Mouse (Mus musculus): Measurements from ENCODE around the gene Pcdh17. TPM values are rescaled to one million over a fixed set of nuclear protein-coding genes. Genes with fewer than 3 reads are reported as not detected.

The Pcdh17 gene
- 1.5 and 3.4 TPM in 2 replicates for polyA plus RNA-seq (2016; fragmentation: Nextera tagmentation; extraction: Ambion mirVana)

- H3K4me1 ChIP-seq, result peaks cover 18% of the 10 kb centered on the region
- H3K9me3 ChIP-seq, result no peaks in the 10 kb centered on the region
- peak; percentile 96 for DNase-seq (ENCODE audit: low spot score)
- H3K27ac ChIP-seq, result peak within 1 kb of the TSS; percentile 79
- WGBS, result under 1% methylated on average over 31 of the region's 31 CpGs
- H3K4me3 ChIP-seq, result peak within 1 kb of the TSS; percentile 68
- peaks cover 26% of the 10 kb centered on the region for H3K27me3 ChIP-seq (ENCODE audit: insufficient read depth, poor library complexity, severe bottlenecking)
- H3K36me3 ChIP-seq, result no peaks in the 10 kb centered on the region
These were observed at the start of gene Pcdh17 for GRCm38 (mm10) chr14:84443288-84443686. Gene Pcdh17, plus strand, starts transcription at chr14:84443563.

- H3K4me1 ChIP-seq, result no peaks in the 10 kb centered on the region
- H3K27me3 ChIP-seq (ENCODE audit: insufficient read depth, poor library complexity, severe bottlenecking), result no peaks in the 10 kb centered on the region
- no peaks in the 10 kb centered on the region for H3K36me3 ChIP-seq
- H3K9me3 ChIP-seq, result no peaks in the 10 kb centered on the region
- WGBS, result 62% methylated on average over 1 of the region's 1 CpGs
- H3K27ac ChIP-seq, result no peak overlapping the region
- no peak for DNase-seq (ENCODE audit: low spot score)
- no peak overlapping the region for H3K4me3 ChIP-seq
These were observed 46.2 kb upstream of the Pcdh17 start for GRCm38 (mm10) chr14:84397137-84397536.

DNA sequence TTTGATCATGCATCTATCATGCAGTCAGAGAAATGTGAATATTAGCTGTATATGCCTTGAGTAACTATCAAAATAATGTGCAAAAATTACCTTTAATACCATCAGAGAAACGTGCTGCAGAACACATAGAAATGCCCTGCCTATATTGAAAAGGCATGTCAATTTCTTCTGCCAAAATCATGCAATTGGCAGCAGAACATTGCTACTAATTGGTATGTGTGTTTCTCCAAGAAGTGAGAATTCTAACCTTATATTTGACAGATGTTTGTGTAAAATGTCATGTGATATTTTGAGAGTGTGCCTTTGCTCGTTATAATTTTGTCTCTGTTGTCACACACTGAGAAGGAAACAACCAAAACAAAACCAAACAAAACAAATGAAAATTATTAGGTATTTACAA is 18.6 kb upstream of the Pcdh17 start:
- no peaks in the 10 kb centered on the region for H3K4me1 ChIP-seq
- H3K9me3 ChIP-seq, result no peaks in the 10 kb centered on the region
- H3K27me3 ChIP-seq (ENCODE audit: insufficient read depth, poor library complexity, severe bottlenecking), result no peaks in the 10 kb centered on the region
- 77% methylated on average over 2 of the region's 2 CpGs for WGBS
- no peak overlapping the region for H3K27ac ChIP-seq
- H3K36me3 ChIP-seq, result no peaks in the 10 kb centered on the region
- H3K4me3 ChIP-seq, result no peak overlapping the region
- DNase-seq (ENCODE audit: low spot score), result no peak

GRCm38 (mm10) chr14:84426616-84427015 is 16.7 kb upstream of the Pcdh17 start:
- Histone ChIP-seq H3K4me3 (no peak overlapping the region), H3K36me3 (no peaks in the 10 kb centered on the region), H3K27me3 (ENCODE audit: insufficient read depth, poor library complexity, severe bottlenecking) (no peaks in the 10 kb centered on the region), H3K4me1 (no peaks in the 10 kb centered on the region), H3K9me3 (no peaks in the 10 kb centered on the region), H3K27ac (no peak overlapping the region)
- DNase-seq (ENCODE audit: low spot score), result no peak

- Histone ChIP-seq H3K36me3 (no peaks in the 10 kb centered on the region), H3K4me3 (no peak overlapping the region), H3K9me3 (no peaks in the 10 kb centered on the region), H3K4me1 (no peaks in the 10 kb centered on the region), H3K27ac (no peak overlapping the region), H3K27me3 (ENCODE audit: insufficient read depth, poor library complexity, severe bottlenecking) (no peaks in the 10 kb centered on the region)
- DNase-seq (ENCODE audit: low spot score), result no peak
- WGBS, result 31% methylated on average over 11 of the region's 11 CpGs
These were observed 5.1 kb upstream of the Pcdh17 start for GRCm38 (mm10) chr14:84438066-84438770.

GRCm38 (mm10) chr14:84440903-84441302 is 2.5 kb upstream of the Pcdh17 start:
- whole genome bisulfite sequencing, result 13% methylated on average over 2 of the region's 2 CpGs

DNA sequence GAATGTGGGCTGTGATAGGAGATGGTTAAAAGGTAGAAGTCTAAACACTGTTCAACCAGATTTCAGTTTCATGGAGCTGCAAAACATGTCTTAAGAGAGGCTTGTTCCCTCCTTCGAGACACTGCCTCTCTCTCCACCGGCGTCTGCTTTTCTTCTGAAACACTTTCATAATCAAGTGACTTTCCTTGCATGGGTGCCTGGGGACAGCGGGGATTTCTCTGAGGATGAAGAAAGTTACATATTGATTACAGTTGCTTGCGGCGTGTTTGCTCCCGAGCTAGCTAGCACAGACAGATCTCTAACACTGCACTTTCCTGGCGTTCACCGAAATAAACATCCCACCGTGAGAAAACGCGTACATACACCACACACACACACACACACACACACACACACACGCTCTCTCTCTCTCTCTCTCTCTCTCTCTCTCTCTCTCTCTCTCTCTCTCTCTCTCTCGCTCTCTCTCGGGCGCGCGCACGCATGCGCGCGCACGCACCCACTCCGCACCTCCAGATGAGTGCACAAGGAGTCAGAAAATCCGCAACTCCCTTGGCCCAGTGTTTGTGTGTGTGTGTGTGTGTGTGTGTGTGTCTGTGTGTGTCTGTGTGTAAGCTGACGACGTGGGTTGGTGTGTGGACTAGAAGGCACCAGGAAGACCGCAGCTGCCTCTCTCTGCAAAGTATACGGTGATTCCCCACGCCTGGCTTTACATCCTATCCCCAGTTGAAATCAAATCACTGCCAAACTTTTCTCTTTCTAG is 655 bp upstream of the Pcdh17 start:
- under 1% methylated on average over 23 of the region's 30 CpGs for WGBS
- Histone ChIP-seq H3K4me3 (peak overlapping the region; percentile 68), H3K27me3 (ENCODE audit: insufficient read depth, poor library complexity, severe bottlenecking) (peaks cover 20% of the 10 kb centered on the region), H3K9me3 (no peaks in the 10 kb centered on the region), H3K27ac (peak overlapping the region; percentile 79), H3K4me1 (peaks cover 13% of the 10 kb centered on the region), H3K36me3 (no peaks in the 10 kb centered on the region)
- peak; percentile 74 for DNase-seq (ENCODE audit: low spot score)

More at GRCm38 (mm10) chr14:84440903-84441302, 2.5 kb upstream of the Pcdh17 start:
- Histone ChIP-seq H3K9me3 (no peaks in the 10 kb centered on the region), H3K4me1 (no peaks in the 10 kb centered on the region), H3K27me3 (ENCODE audit: insufficient read depth, poor library complexity, severe bottlenecking) (peaks cover 2% of the 10 kb centered on the region), H3K36me3 (no peaks in the 10 kb centered on the region), H3K27ac (no peak overlapping the region), H3K4me3 (no peak overlapping the region)
- no peak for DNase-seq (ENCODE audit: low spot score)

DNA sequence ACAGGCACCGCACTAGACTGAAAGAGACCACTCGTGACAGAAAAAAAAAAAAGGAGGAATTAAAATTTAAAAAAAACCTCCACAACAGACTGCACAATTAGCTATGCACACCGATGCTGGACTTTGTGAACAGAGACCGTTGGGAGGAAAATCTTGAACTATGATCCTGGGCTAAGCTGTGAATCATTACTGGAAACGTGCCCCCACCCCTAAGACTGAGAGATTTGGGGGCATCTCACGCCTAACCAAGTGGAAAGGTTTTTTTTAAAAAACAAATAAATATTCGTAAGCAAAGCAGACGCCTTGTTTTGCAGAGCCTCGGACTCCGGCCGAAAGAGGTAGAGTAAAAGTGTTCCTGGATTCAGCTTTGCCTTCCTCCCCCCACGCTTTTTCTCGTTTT is 398 bp downstream of the Pcdh17 start:
- H3K9me3 ChIP-seq, result no peaks in the 10 kb centered on the region
- DNase-seq (ENCODE audit: low spot score), result no peak
- WGBS, result 2% methylated on average over 13 of the region's 13 CpGs
- H3K36me3 ChIP-seq, result no peaks in the 10 kb centered on the region
- H3K27ac ChIP-seq, result no peak overlapping the region
- peak overlapping the region; percentile 68 for H3K4me3 ChIP-seq
- peaks cover 29% of the 10 kb centered on the region for H3K27me3 ChIP-seq (ENCODE audit: insufficient read depth, poor library complexity, severe bottlenecking)
- H3K4me1 ChIP-seq, result peaks cover 21% of the 10 kb centered on the region

DNA sequence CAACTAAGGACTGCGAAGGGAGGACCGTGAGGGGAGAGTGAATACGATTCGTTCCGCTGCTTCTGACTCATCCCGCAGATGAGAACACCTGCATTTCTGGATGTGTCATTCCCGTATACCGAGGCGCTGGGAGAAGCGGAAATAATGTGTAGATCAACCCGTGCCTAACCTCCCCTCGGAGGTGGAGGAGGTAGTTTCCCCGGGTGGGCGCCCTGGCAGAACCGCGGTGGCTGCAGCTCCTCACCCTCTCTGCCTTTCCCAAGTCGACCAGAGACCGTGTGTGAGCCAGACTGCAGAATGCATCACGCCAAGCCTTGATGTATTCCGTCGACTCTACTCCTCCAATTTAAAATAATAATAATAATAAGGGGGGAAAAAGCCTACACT is 906 bp downstream of the Pcdh17 start:
- Histone ChIP-seq H3K27ac (no peak overlapping the region), H3K9me3 (no peaks in the 10 kb centered on the region), H3K4me3 (peak overlapping the region; percentile 68), H3K27me3 (ENCODE audit: insufficient read depth, poor library complexity, severe bottlenecking) (peaks cover 31% of the 10 kb centered on the region), H3K4me1 (peaks cover 21% of the 10 kb centered on the region), H3K36me3 (no peaks in the 10 kb centered on the region)
- DNase-seq (ENCODE audit: low spot score), result peak; percentile 72
- WGBS, result under 1% methylated on average over 21 of the region's 21 CpGs

DNA sequence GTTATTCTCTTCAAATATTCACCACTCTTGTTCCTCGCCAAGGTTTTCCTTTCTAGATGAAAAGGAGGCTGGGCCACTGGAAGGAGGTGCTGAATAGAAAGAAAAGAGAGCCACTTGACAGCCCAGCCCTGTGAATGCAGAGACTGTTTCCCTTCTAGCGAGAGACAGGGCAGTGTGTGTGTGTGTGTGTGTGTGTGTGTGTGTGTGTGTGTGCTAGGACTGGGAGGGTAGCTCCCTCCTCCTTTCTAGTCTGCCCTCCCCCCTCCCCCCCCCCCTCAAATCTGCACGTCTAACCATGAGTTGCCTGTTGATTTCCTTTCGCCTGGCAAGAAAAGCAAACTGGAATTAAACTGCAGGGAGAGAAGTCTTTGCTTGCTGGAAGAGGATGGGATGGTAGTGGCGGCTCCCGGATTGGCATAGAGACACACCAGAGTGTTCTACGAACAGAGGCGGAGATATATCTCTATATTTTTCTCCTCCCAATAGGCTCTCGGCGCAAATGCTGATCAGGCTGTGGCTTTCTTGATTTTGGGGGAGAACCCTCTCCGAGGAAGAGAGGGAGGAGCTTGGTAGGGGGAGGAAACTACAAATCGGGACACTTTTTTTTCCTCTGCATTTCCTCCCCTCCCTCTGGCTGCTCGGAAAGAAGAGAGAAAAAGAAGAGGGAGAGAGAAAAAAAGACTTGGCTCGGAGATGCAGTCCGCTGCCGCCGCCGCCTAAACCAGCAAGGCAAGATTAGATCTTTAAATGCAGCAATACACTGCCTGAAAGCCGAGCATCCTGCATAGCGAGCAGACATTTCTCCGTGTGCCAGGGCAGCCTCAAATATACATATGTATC is 1.5 kb downstream of the Pcdh17 start:
- H3K9me3 ChIP-seq, result no peaks in the 10 kb centered on the region
- peak overlapping the region; percentile 68 for H3K4me3 ChIP-seq
- no peaks in the 10 kb centered on the region for H3K36me3 ChIP-seq
- under 1% methylated on average over 21 of the region's 21 CpGs for WGBS
- H3K27ac ChIP-seq, result no peak overlapping the region
- peaks cover 33% of the 10 kb centered on the region for H3K27me3 ChIP-seq (ENCODE audit: insufficient read depth, poor library complexity, severe bottlenecking)
- H3K4me1 ChIP-seq, result peaks cover 21% of the 10 kb centered on the region
- DNase-seq (ENCODE audit: low spot score), result peak; percentile 73

DNA sequence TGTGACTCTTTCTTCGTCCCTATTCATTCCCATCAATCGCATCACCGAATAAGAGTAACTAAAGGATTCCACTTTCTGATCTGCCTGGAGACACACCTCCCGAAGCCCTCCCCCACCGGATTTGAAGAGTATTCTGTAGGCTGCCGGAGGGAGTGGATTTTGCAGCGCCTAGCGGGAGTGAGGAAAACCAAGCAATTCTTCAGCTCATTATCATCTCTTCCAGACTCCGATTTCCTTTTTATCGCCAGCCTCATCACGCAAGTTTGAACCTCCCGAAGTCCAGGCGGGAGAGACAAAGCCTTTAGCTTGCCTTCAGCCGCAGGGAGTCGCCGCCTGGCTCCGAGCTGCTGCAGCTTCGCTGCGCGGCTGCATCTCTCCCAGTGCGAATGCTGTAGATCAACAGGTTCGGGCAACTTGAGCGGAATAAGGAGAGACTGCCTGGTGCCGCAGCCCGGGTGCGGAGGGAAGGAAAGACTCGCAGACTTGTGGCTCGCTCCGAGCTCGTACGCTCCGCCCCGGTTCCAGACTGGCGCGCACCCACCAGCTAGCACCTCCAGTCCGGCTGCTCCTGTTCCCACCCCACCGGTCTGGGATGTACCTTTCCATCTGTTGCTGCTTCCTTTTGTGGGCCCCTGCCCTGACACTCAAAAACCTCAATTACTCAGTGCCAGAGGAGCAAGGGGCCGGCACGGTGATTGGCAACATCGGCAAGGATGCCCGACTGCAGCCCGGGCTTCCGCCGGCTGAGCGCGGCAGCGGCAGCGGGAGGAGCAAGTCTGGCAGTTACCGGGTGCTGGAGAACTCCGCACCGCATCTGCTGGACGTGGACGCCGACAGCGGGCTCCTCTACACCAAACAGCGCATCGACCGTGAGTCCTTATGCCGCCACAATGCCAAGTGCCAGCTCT is 2.4 kb downstream of the Pcdh17 start:
- WGBS, result under 1% methylated on average over 59 of the region's 59 CpGs
- Histone ChIP-seq H3K4me1 (peaks cover 21% of the 10 kb centered on the region), H3K27ac (no peak overlapping the region; the same call in 1 of the 2 replicates), H3K36me3 (no peaks in the 10 kb centered on the region), H3K4me3 (peak overlapping the region; percentile 68), H3K27me3 (ENCODE audit: insufficient read depth, poor library complexity, severe bottlenecking) (peaks cover 33% of the 10 kb centered on the region), H3K9me3 (no peaks in the 10 kb centered on the region)
- DNase-seq (ENCODE audit: low spot score), result peak; percentile 76

DNA sequence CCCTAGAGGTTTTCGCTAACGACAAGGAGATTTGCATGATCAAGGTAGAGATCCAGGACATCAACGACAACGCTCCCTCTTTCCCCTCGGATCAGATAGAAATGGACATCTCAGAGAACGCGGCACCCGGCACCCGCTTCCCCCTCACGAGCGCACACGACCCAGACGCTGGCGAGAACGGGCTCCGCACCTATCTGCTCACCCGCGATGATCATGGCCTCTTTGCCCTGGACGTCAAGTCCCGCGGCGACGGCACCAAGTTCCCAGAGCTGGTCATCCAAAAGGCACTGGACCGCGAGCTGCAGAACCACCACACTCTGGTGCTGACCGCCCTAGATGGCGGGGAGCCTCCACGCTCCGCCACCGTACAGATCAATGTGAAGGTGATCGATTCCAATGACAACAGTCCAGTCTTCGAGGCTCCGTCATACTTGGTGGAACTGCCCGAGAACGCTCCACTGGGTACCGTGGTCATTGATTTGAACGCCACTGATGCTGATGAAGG is 3.1 kb downstream of the Pcdh17 start:
- H3K27me3 ChIP-seq (ENCODE audit: insufficient read depth, poor library complexity, severe bottlenecking), result peaks cover 33% of the 10 kb centered on the region
- H3K4me1 ChIP-seq, result peaks cover 21% of the 10 kb centered on the region
- H3K9me3 ChIP-seq, result no peaks in the 10 kb centered on the region
- H3K36me3 ChIP-seq, result no peaks in the 10 kb centered on the region
- DNase-seq (ENCODE audit: low spot score), result peak; percentile 74
- no peak overlapping the region for H3K27ac ChIP-seq
- WGBS, result 8% methylated on average over 37 of the region's 37 CpGs
- peak overlapping the region; percentile 68 for H3K4me3 ChIP-seq
